8 mouse cellular contexts compared by ENCODE assay signal in genomic region chr9:21320619-21321512, GRCm38 (mm10). TPM values are rescaled to one million over a fixed set of nuclear protein-coding genes. Genes with fewer than 3 reads are reported as not detected.
DNase-seq lines count a peak whose midpoint lies in the region; ATAC-seq and TF ChIP-seq lines count a peak whose summit lies in the region.

TSS of gene Slc44a2 (plus strand) at chr9:21320698.

- H3K9me3 ChIP-seq in forebrain, embryonic 11.5 days (ENCODE audit: control insufficient read depth, low read length) = no peaks in the 10 kb centered on the region
- H3K9me3 ChIP-seq in heart, embryonic 15.5 days (replicated peaks) = no peaks in the 10 kb centered on the region
- H3K9me3 ChIP-seq in liver, embryonic 14.5 days (ENCODE audit: control insufficient read depth, low read length) = no peaks in the 10 kb centered on the region
- H3K9me3 ChIP-seq in stomach, embryonic 15.5 days = no peaks in the 10 kb centered on the region

- no peak within 1 kb of the TSS for H3K27ac ChIP-seq in forebrain, embryonic 11.5 days (ENCODE audit: low read depth, low read length)
- peak within 1 kb of the TSS; percentile 78 for H3K27ac ChIP-seq in heart, embryonic 15.5 days
- peak within 1 kb of the TSS; percentile 2 for H3K27ac ChIP-seq in liver, embryonic 14.5 days
- peak within 1 kb of the TSS; percentile 52; the same call in 1 of the 2 replicates for H3K27ac ChIP-seq in stomach, embryonic 15.5 days

- peak; percentile 64 to 75 for DNase-seq in CD8-positive naive resting alpha-beta T cell, adult 2 months (ENCODE audit: low read depth in 2 of 2, low spot score in 2 of 2)
- peak; percentile 76 for DNase-seq in c-Kit-positive CD71-negative TER-119-negative erythroid progenitor cells, embryonic 14.5 days (ENCODE audit: low read depth)
- peak; percentile 96 for DNase-seq in forebrain, embryonic 11.5 days (ENCODE audit: low spot score)
- peak; percentile 84 to 87 for DNase-seq in kidney, postnatal 25 days
- DNase-seq in liver, embryonic 14.5 days (ENCODE audit: low read depth in 3 of 3, low spot score in 3 of 3) = peak; percentile 65 to 70 (median 69)
- DNase-seq in neural tube, embryonic 10.5 days (ENCODE audit: extremely low spot score, low spot score) = peak; percentile 89

- peaks cover 7% of the 10 kb centered on the region; the same call in 1 of the 2 replicates for H3K4me1 ChIP-seq in forebrain, embryonic 11.5 days (replicated peaks; ENCODE audit: control insufficient read depth, insufficient read depth, low read length)
- H3K4me1 ChIP-seq in heart, embryonic 15.5 days (replicated peaks) = peaks cover 32% of the 10 kb centered on the region
- H3K4me1 ChIP-seq in liver, embryonic 14.5 days (replicated peaks; ENCODE audit: control insufficient read depth in 2 of 2, insufficient read depth in 2 of 2, low read length in 1 of 2) = peaks cover 14 to 23% of the 10 kb centered on the region in 2 experiments
- H3K4me1 ChIP-seq in stomach, embryonic 15.5 days = peaks cover 10% of the 10 kb centered on the region

- H3K36me3 ChIP-seq in forebrain, embryonic 11.5 days (ENCODE audit: control insufficient read depth, insufficient read depth, low read length) = no peaks in the 10 kb centered on the region
- peaks cover 5% of the 10 kb centered on the region; the same call in 1 of the 2 replicates for H3K36me3 ChIP-seq in heart, embryonic 15.5 days
- no peaks in the 10 kb centered on the region for H3K36me3 ChIP-seq in liver, embryonic 14.5 days (replicated peaks; ENCODE audit: control insufficient read depth, insufficient read depth, low read depth)
- no peaks in the 10 kb centered on the region for H3K36me3 ChIP-seq in stomach, embryonic 15.5 days

- H3K4me3 ChIP-seq in forebrain, embryonic 11.5 days (ENCODE audit: low read depth, low read length) = peak within 1 kb of the TSS; percentile 67
- H3K4me3 ChIP-seq in heart, embryonic 15.5 days = peak within 1 kb of the TSS; percentile 84
- peak within 1 kb of the TSS; percentile 60 to 78 for H3K4me3 ChIP-seq in liver, embryonic 14.5 days (ENCODE audit: insufficient read depth in 1 of 2, low read depth in 2 of 2, low read length in 2 of 2)
- H3K4me3 ChIP-seq in stomach, embryonic 15.5 days (replicated peaks) = peak within 1 kb of the TSS; percentile 66

- peak within 1 kb of the TSS; percentile 90 for H3K4me2 ChIP-seq in forebrain, embryonic 11.5 days (ENCODE audit: low read depth, low read length, severe bottlenecking)
- peak within 1 kb of the TSS; percentile 86 for H3K4me2 ChIP-seq in heart, embryonic 15.5 days
- H3K4me2 ChIP-seq in liver, embryonic 14.5 days (ENCODE audit: low read depth) = peak within 1 kb of the TSS; percentile 71
- peak within 1 kb of the TSS; percentile 79 for H3K4me2 ChIP-seq in stomach, embryonic 15.5 days

- peak; percentile 95 for ATAC-seq in forebrain, embryonic 11.5 days (replicated peaks; ENCODE audit: low FRiP score)
- ATAC-seq in heart, embryonic 15.5 days (replicated peaks; ENCODE audit: insufficient number of reproducible peaks, insufficient read depth, low FRiP score, low read depth) = peak; percentile 93
- ATAC-seq in liver, embryonic 14.5 days (ENCODE audit: insufficient read depth) = peak; percentile 86
- ATAC-seq in stomach, embryonic 15.5 days (ENCODE audit: insufficient read depth, low FRiP score, low read depth) = peak; percentile 92

- no peak for TF ChIP-seq EP300 in liver, embryonic 14.5 days (IDR thresholded peaks at IDR 0.05; ENCODE audit: low read depth)

- no peaks in the 10 kb centered on the region for H3K27me3 ChIP-seq in forebrain, embryonic 11.5 days (ENCODE audit: control insufficient read depth, insufficient read depth, low read length)
- no peaks in the 10 kb centered on the region for H3K27me3 ChIP-seq in heart, embryonic 15.5 days
- no peaks in the 10 kb centered on the region for H3K27me3 ChIP-seq in liver, embryonic 14.5 days (ENCODE audit: control insufficient read depth, insufficient read depth, low read length)
- no peaks in the 10 kb centered on the region for H3K27me3 ChIP-seq in stomach, embryonic 15.5 days (replicated peaks)

- under 1% methylated on average over 52 of the region's 52 CpGs for whole genome bisulfite sequencing in forebrain, embryonic 11.5 days
- under 1% methylated on average over 52 of the region's 52 CpGs for WGBS in heart, embryonic 15.5 days
- under 1% methylated on average over 52 of the region's 52 CpGs for WGBS in liver, embryonic 14.5 days (ENCODE audit: insufficient replicate concordance)
- WGBS in stomach, embryonic 15.5 days = 1% methylated on average over 52 of the region's 52 CpGs

- TF ChIP-seq CTCF in liver, embryonic 14.5 days (IDR thresholded peaks at IDR 0.05; ENCODE audit: low read depth) = no peak

- peak within 1 kb of the TSS; percentile 79 for H3K9ac ChIP-seq in forebrain, embryonic 11.5 days (ENCODE audit: low read length)
- H3K9ac ChIP-seq in heart, embryonic 15.5 days = peak within 1 kb of the TSS; percentile 77
- H3K9ac ChIP-seq in liver, embryonic 14.5 days (replicated peaks) = peak within 1 kb of the TSS; percentile 52
- H3K9ac ChIP-seq in stomach, embryonic 15.5 days = peak within 1 kb of the TSS; percentile 47

RNA-seq across cellular contexts. Expression of gene Slc44a2, which starts in this region (rescaled TPM):
- 71.0 and 76.3 TPM in 2 replicates for polyA plus RNA-seq in forebrain, embryonic 11.5 days (2014; fragmentation: Nextera tagmentation; extraction: Ambion mirVana)
- polyA plus RNA-seq in heart, embryonic 15.5 days (2015; fragmentation: Nextera tagmentation; extraction: Ambion mirVana) = 56.8 and 81.4 TPM in 2 replicates
- polyA plus RNA-seq in liver, embryonic 14.5 days (2012; rRNA removed) = 10.0 TPM in 2 replicates
- 11.6 and 12.7 TPM in 2 replicates for polyA plus RNA-seq in liver, embryonic 14.5 days (2014; fragmentation: Nextera tagmentation; extraction: Ambion mirVana)
- polyA plus RNA-seq in stomach, embryonic 15.5 days (2015; fragmentation: Nextera tagmentation; extraction: Ambion mirVana) = 89.1 and 95.7 TPM in 2 replicates
